Mouse (Mus musculus) heart, adult 11 months (tissue): ENCODE data around the gene Rarb.

Source experiments
- DNase-seq: peaks from one replicate; pipeline ENCODE4 v3.0.0; 2022

The Rarb gene

DNA sequence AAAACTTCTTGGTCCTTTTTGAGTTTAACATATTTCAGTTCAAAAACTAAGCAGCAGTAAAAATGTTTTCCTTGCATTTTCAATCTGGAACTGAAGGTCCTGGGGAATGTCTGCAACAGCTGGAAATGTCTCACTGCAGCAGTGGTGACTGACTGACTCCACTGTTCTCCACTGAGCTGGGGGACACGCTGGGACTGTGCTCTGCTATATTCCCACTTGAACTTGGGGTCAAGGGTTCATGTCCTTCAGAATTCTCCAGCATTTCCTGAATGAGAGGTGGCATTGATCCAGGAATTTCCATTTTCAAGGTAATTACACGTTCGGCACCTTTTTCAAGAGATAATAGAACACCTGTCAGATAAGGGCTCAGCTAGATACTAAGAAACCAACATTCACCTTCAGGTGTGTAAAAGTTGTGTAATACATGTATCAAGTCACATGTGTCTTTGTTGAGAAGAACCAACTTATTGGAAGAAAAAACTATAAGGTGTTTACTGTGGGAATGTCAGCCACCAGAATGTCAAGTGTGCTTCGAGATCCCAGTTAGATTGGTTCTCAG is 386.9 kb downstream of the Rarb start:
- DNase-seq, result no peak

DNA sequence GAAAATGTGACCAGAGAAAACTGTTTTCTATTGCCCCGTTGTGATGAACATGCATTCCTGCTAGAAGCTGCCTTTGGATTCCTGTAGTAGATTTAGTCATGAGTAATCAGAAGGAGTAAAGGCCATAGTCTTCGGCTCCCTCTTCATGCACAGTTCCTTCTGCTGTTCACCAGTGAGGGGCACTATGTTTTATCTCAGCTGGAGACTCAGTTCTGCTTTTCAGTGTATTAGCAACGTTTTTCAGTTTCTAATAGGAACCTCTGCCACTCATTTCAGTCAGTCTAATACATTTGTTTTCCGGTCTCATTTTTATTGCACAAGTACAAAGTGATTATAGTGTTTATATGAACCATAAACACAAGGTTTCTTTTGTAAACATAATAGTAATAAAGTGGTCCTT is 391.4 kb downstream of the Rarb start:
- no peak for DNase-seq

DNA sequence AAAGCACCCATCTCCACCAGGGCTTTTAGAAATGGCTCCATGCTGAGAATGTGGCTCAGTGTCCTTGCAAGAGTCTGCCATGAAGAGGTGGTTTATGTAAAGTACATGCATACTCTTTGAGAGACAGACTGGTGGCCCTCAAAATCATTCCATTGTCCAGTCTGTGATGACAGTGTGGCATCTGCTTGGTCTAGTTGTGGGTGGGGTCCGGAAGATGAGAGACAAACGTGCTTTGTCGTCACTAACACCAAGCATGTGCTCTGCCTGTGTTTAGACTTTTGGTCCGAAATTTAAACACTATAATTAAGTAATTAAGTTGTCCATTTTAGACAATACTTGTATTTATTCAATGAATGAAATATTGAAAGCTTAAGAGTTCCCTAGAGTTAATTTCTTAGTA is 404.8 kb downstream of the Rarb start:
- no peak for DNase-seq

DNA sequence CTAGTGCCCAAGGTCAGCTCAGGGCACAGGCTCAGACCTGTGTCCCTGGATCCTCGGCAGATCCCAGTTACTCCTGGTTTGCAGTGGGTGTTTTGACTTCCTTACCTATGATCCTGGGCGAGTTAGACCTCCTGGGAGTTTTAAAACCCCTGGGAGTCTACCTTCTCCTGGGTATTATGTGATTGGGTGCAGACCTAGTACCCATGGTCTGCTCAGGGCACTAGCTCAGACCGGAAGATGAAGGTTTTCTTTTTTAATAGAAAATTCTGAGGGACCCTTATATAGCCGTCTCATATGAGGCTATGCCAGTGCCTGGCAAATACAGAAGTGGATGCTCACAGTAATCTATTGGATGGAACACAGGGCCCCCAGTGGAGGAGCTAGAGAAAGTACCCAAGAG is 413.8 kb downstream of the Rarb start:
- DNase-seq, result peak; percentile 80

DNA sequence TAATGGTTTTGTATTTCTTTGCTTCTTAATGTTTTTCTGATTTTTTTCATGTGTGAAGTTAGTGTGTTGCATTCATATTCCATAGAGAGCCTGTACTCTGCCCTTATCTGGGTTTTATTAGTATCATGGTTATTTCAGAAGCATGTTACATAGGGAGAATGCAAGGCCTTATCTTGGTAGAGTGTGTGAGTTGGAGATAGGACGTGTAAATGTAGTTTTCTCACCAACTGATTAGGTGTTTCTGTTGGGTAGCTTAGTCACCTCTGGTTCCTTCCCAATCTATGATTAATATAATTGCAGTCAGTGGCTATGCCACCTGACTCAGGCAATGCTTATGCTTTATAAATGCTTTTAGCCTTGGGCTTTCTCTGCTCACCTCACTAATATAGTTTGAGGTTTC is 434.2 kb downstream of the Rarb start:
- no peak for DNase-seq
